Mouse (Mus musculus) spleen, adult 2 months (tissue): ENCODE measurements at regions not wholly inside any gene's neighbourhood (a gene's known extent, or its start where the extent isn't known, plus 50 kb on each side); places are given as distances from the start of the nearest gene placed in this dataset.

Experiments
- DNase-seq, 2 experiments: peaks; one replicate each; pipeline versions ENCODE4 v3.0.0 to v3.0.0-alpha.2; 2012 to 2021; ENCODE audit warnings: low spot score in 2 of 2, low read depth in 1 of 2
- H3K27ac ChIP-seq: fragments of 200-500 bp; 2 replicates; pipeline ENCODE4 v1.5.1; 2012; ENCODE audit warnings: low read length, inconsistent platforms; ENCODE audit not compliant: insufficient read depth
- H3K27me3 ChIP-seq: fragments of 200-500 bp; 2 replicates; pipeline ENCODE4 v1.6.1; 2012; ENCODE audit warnings: mild to moderate bottlenecking, moderate library complexity, low read length, inconsistent platforms; ENCODE audit not compliant: control insufficient read depth, insufficient read depth
- H3K36me3 ChIP-seq: fragments of 200-500 bp; 2 replicates; pipeline ENCODE4 v1.6.1; 2012; ENCODE audit warnings: mild to moderate bottlenecking, low read length, inconsistent platforms; ENCODE audit not compliant: control insufficient read depth, insufficient read depth
- H3K4me1 ChIP-seq: fragments of 200-500 bp; 2 replicates; pipeline ENCODE4 v1.6.1; 2011; ENCODE audit warnings: inconsistent platforms; ENCODE audit not compliant: control insufficient read depth, insufficient read depth, insufficient read length
- H3K4me3 ChIP-seq: fragments of 200-500 bp; 2 replicates; pipeline ENCODE4 v1.5.1; 2011; ENCODE audit warnings: mild to moderate bottlenecking, inconsistent platforms; ENCODE audit not compliant: insufficient read depth, insufficient read length; ENCODE audit errors: extremely low read depth
- CTCF ChIP-seq: fragments of 200-500 bp; IDR thresholded peaks from 2 replicates; pipeline ENCODE4 v1.5.1; 2011; ENCODE audit warnings: mild to moderate bottlenecking, inconsistent platforms; ENCODE audit not compliant: insufficient read depth, insufficient read length, insufficient replicate concordance; ENCODE audit errors: extremely low read depth
- POLR2A ChIP-seq: fragments of 200-500 bp; IDR thresholded peaks from 2 replicates; pipeline ENCODE4 v1.6.1; 2011; ENCODE audit warnings: low read depth, low read length, inconsistent platforms
- WGBS: fragments of 180-500 bp; shearing (Covaris S2); methylation state at CpG from one replicate; pipeline ENCODE4 v1.1.7; 2018; 5-methylcytosine and 5-hydroxymethylcytosine counted together

DNA sequence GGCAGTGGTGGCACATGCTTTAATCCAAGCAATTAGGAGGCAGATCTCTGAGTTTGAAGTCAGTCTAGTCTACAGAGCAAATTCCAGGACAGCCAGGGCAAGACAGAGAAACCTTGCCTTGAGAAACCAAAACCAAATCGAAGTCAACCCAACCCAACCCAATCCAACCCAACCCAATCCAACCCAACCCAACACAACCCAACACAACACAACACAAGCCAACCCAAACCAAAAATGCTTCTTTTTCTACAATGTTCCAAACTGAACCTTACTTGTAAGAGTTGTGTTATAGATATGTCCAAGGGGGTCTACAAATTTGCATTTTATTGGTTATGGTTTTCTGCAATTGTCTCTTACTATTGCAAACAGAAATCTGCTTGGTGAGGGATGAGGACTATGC, 52.8 kb upstream of the Chodl start:
- Histone ChIP-seq H3K36me3 (no peaks in the 10 kb centered on the region), H3K27me3 (no peaks in the 10 kb centered on the region), H3K4me1 (no peaks in the 10 kb centered on the region), H3K27ac (no peak overlapping the region), H3K4me3 (no peak overlapping the region)
- peak in 1 of 2 experiments; percentile 5 for DNase-seq
- no peak for TF ChIP-seq CTCF
- TF ChIP-seq POLR2A = no peak
- WGBS = 66% methylated on average over 1 of the region's 1 CpGs

DNA sequence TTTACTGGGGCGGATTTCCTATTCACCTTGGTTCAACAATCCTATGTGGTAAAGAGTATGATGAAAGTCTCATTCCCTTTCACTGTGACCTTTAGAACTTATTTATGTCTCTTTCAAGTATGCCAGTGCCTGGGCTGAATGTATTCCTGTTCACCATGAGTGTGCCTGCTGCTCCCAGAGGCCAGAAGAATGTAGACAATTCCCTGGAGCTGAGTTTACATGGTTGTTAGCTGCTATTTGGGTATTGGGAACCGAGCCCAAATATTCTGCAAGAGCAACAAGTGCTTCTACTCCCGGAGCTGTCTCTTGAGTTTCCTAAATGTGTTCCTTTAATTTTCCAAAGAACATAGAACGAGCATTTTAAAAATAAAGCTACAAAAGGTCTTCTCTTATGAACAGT, 71.7 kb upstream of the Chodl start:
- Histone ChIP-seq H3K4me1 (no peaks in the 10 kb centered on the region), H3K27ac (no peak overlapping the region), H3K4me3 (no peak overlapping the region), H3K36me3 (no peaks in the 10 kb centered on the region), H3K27me3 (no peaks in the 10 kb centered on the region)
- no peak for DNase-seq
- 76% methylated on average over 4 of the region's 4 CpGs for WGBS
- TF ChIP-seq POLR2A = no peak

DNA sequence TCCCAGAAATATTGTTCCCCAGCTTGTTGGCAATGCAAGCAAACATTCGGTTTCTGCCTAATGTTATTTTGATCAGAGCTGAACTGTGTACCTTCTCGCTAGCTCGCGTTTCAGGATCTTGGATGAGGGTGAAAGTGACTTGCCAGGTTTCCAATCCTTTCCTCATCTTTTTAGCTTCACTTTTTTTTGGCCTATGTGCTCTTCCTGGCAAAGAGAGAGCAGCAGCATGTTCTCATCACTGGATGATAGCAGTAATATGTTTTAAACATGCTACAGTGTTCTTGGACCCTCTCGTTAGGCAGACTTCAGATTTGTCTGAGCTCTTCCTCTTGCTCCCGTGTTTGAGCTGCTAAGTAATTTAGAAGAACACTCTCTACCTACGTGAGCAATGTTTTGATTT, 99.8 kb upstream of the Chodl start:
- Histone ChIP-seq H3K4me1 (no peaks in the 10 kb centered on the region), H3K4me3 (no peak overlapping the region), H3K27me3 (no peaks in the 10 kb centered on the region), H3K27ac (no peak overlapping the region), H3K36me3 (no peaks in the 10 kb centered on the region)
- WGBS = 84% methylated on average over 7 of the region's 7 CpGs
- TF ChIP-seq CTCF (no peak), POLR2A (no peak)
- DNase-seq = no peak

DNA sequence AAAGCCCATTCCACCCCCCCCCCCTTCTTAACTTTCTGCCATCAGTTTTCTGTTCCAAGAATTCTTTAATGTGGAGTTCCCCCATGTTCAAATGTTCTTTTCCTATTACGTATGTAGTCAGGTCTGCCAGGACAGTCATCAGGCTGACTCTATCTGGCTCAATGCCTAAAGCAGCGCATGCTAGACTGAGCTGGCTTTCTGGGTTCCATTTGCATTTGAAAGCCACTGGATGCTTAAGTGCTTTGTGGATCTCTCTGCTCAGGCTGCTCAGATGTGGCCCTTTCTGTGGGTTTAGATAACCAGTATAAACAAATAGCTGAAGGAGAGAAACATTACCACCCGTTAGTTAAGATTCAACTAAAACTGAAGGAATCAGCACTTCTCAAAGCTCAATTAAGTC, 103.0 kb upstream of the Chodl start:
- WGBS = 62% methylated on average over 3 of the region's 3 CpGs
- H3K27me3 ChIP-seq = no peaks in the 10 kb centered on the region
- H3K4me3 ChIP-seq = no peak overlapping the region
- H3K36me3 ChIP-seq = no peaks in the 10 kb centered on the region
- H3K27ac ChIP-seq = no peak overlapping the region
- H3K4me1 ChIP-seq = no peaks in the 10 kb centered on the region
- DNase-seq = no peak
- TF ChIP-seq POLR2A (no peak), CTCF (no peak)

GRCm38 (mm10) chr16:78790064-78790463, 140.7 kb upstream of the Chodl start:
- 78% methylated on average over 2 of the region's 2 CpGs for WGBS
- DNase-seq = no peak
- no peaks in the 10 kb centered on the region for H3K4me1 ChIP-seq
- TF ChIP-seq CTCF (no peak), POLR2A (no peak)
- H3K27me3 ChIP-seq = no peaks in the 10 kb centered on the region
- H3K36me3 ChIP-seq = no peaks in the 10 kb centered on the region
- H3K27ac ChIP-seq = no peak overlapping the region
- H3K4me3 ChIP-seq = no peak overlapping the region

GRCm38 (mm10) chr16:78759226-78759625, 171.5 kb upstream of the Chodl start:
- Histone ChIP-seq H3K36me3 (no peaks in the 10 kb centered on the region), H3K27me3 (no peaks in the 10 kb centered on the region), H3K27ac (no peak overlapping the region), H3K4me1 (no peaks in the 10 kb centered on the region), H3K4me3 (no peak overlapping the region)
- no peak for DNase-seq
- TF ChIP-seq CTCF (no peak), POLR2A (no peak)

- Histone ChIP-seq H3K4me1 (no peaks in the 10 kb centered on the region), H3K27ac (no peak overlapping the region), H3K27me3 (no peaks in the 10 kb centered on the region), H3K4me3 (no peak overlapping the region), H3K36me3 (no peaks in the 10 kb centered on the region)
- TF ChIP-seq POLR2A = no peak
- TF ChIP-seq CTCF = no peak
- no peak for DNase-seq
- WGBS = 87% methylated on average over 4 of the region's 4 CpGs
Measured at GRCm38 (mm10) chr16:78737902-78738301, 161.4 kb upstream of the D16Ertd472e start.
